ENCODE assay signal across 31 mouse cellular contexts in genomic region chr11:89137915-89138314, GRCm38 (mm10).
A peak's percentile ranks its signal among the peaks of the same experiment; 100 is the strongest.
DNase-seq lines count a peak whose midpoint lies in the region; ATAC-seq and TF ChIP-seq lines count a peak whose summit lies in the region.
"Had no signal": no experiment of that assay in that cellular context is flagged by ENCODE, and none has a peak within 500 bp of the region (broad histone marks: within the 10 kb centered on the region; RNA-seq: fewer than 3 reads in every experiment).

No protein-coding gene starts in this region.

- H3K27ac ChIP-seq in intestine, postnatal 0 days (ENCODE audit: low read depth, low read length): no peak overlapping the region
- H3K27ac ChIP-seq in intestine, embryonic 16.5 days (ENCODE audit: low read length): no peak overlapping the region
- H3K27ac ChIP-seq in embryonic fibroblast, embryonic 13.5 days (ENCODE audit: insufficient read depth, low read length): no peak overlapping the region
- H3K27ac ChIP-seq: embryonic facial prominence, embryonic 13.5 days; heart, embryonic 10.5 days; heart, embryonic 15.5 days; hindbrain, embryonic 12.5 days; liver, embryonic 15.5 days; lung, embryonic 15.5 days; midbrain, embryonic 10.5 days; midbrain, embryonic 15.5 days; neural tube, embryonic 15.5 days; stomach, embryonic 15.5 days had no signal

- H3K4me3 ChIP-seq in intestine, postnatal 0 days (ENCODE audit: low read depth, low read length): no peak overlapping the region
- H3K4me3 ChIP-seq in intestine, embryonic 16.5 days (ENCODE audit: low read length): no peak overlapping the region
- H3K4me3 ChIP-seq in E14TG2a.4 (replicated peaks; ENCODE audit: low read length): no peak overlapping the region
- no peak overlapping the region for H3K4me3 ChIP-seq in embryonic fibroblast, embryonic 13.5 days (ENCODE audit: insufficient read depth, low read length)
- H3K4me3 ChIP-seq: embryonic facial prominence, embryonic 13.5 days; erythroblast, embryonic 14.5 days; heart, embryonic 10.5 days; heart, embryonic 15.5 days; hindbrain, embryonic 12.5 days; liver, embryonic 15.5 days; lung, embryonic 15.5 days; midbrain, embryonic 10.5 days; midbrain, embryonic 15.5 days; neural tube, embryonic 15.5 days; stomach, embryonic 15.5 days had no signal

- no peak for TF ChIP-seq POLR2A in embryonic fibroblast, embryonic 13.5 days (IDR thresholded peaks at IDR 0.05; ENCODE audit: low read depth, low read length)

- no peak for ATAC-seq in intestine, postnatal 0 days
- no peak for ATAC-seq in intestine, embryonic 16.5 days
- ATAC-seq: forebrain, postnatal 0 days; midbrain, embryonic 15.5 days had no signal

- no peaks in the 10 kb centered on the region for H3K9me3 ChIP-seq in intestine, postnatal 0 days (ENCODE audit: control insufficient read depth)
- no peaks in the 10 kb centered on the region for H3K9me3 ChIP-seq in intestine, embryonic 16.5 days (ENCODE audit: control insufficient read depth, low read length)
- peaks cover 10% of the 10 kb centered on the region for H3K9me3 ChIP-seq in E14TG2a.4 (ENCODE audit: low read length)
- H3K9me3 ChIP-seq: embryonic facial prominence, embryonic 13.5 days; heart, embryonic 10.5 days; heart, embryonic 15.5 days; hindbrain, embryonic 12.5 days; liver, embryonic 15.5 days; lung, embryonic 15.5 days; midbrain, embryonic 10.5 days; midbrain, embryonic 15.5 days; neural tube, embryonic 15.5 days; stomach, embryonic 15.5 days had no signal

- H3K9ac ChIP-seq in intestine, postnatal 0 days (ENCODE audit: low read depth, low read length): no peak overlapping the region
- no peak overlapping the region for H3K9ac ChIP-seq in intestine, embryonic 16.5 days (ENCODE audit: low read depth, low read length)
- H3K9ac ChIP-seq: embryonic facial prominence, embryonic 13.5 days; forebrain, postnatal 0 days; heart, embryonic 15.5 days; hindbrain, embryonic 12.5 days; liver, embryonic 15.5 days; lung, embryonic 15.5 days; midbrain, embryonic 15.5 days; neural tube, embryonic 15.5 days; stomach, embryonic 15.5 days had no signal

- H3K27me3 ChIP-seq in intestine, postnatal 0 days (replicated peaks; ENCODE audit: control insufficient read depth, insufficient read depth, low read length): no peaks in the 10 kb centered on the region
- H3K27me3 ChIP-seq in intestine, embryonic 16.5 days (replicated peaks; ENCODE audit: control insufficient read depth, insufficient read depth, low read length): no peaks in the 10 kb centered on the region
- no peaks in the 10 kb centered on the region; the same call in 1 of the 2 replicates for H3K27me3 ChIP-seq in E14TG2a.4 (ENCODE audit: insufficient read depth, low read length)
- H3K27me3 ChIP-seq: embryonic facial prominence, embryonic 13.5 days; heart, embryonic 15.5 days; hindbrain, embryonic 12.5 days; liver, embryonic 15.5 days; lung, embryonic 15.5 days; midbrain, embryonic 15.5 days; neural tube, embryonic 15.5 days; stomach, embryonic 15.5 days had no signal

- no peaks in the 10 kb centered on the region for H3K4me1 ChIP-seq in intestine, postnatal 0 days (replicated peaks; ENCODE audit: control insufficient read depth, insufficient read depth, low read length)
- H3K4me1 ChIP-seq in intestine, embryonic 16.5 days (ENCODE audit: control insufficient read depth, insufficient read depth, low read length): peaks cover 5% of the 10 kb centered on the region; the same call in 1 of the 2 replicates
- peaks cover 39% of the 10 kb centered on the region for H3K4me1 ChIP-seq in E14TG2a.4 (replicated peaks; ENCODE audit: low read depth, low read length)
- no peaks in the 10 kb centered on the region for H3K4me1 ChIP-seq in embryonic fibroblast, embryonic 13.5 days (ENCODE audit: control insufficient read depth, insufficient read depth, low read length)
- H3K4me1 ChIP-seq: heart, embryonic 10.5 days; heart, embryonic 15.5 days; liver, embryonic 15.5 days; lung, embryonic 15.5 days; stomach, embryonic 15.5 days had no signal

- no peaks in the 10 kb centered on the region for H3K36me3 ChIP-seq in intestine, postnatal 0 days (ENCODE audit: control insufficient read depth, insufficient read depth)
- H3K36me3 ChIP-seq in intestine, embryonic 16.5 days (ENCODE audit: control insufficient read depth, insufficient read depth, low read length): no peaks in the 10 kb centered on the region
- no peaks in the 10 kb centered on the region for H3K36me3 ChIP-seq in E14TG2a.4 (ENCODE audit: insufficient read depth, low read length)
- H3K36me3 ChIP-seq: embryonic facial prominence, embryonic 13.5 days; heart, embryonic 10.5 days; heart, embryonic 15.5 days; hindbrain, embryonic 12.5 days; liver, embryonic 15.5 days; lung, embryonic 15.5 days; midbrain, embryonic 10.5 days; midbrain, embryonic 15.5 days; neural tube, embryonic 15.5 days; stomach, embryonic 15.5 days had no signal

- no peak overlapping the region for H3K4me2 ChIP-seq in intestine, postnatal 0 days (replicated peaks; ENCODE audit: low read depth)
- H3K4me2 ChIP-seq in intestine, embryonic 16.5 days (ENCODE audit: low read depth, low read length): no peak overlapping the region
- H3K4me2 ChIP-seq: embryonic facial prominence, embryonic 13.5 days; heart, embryonic 15.5 days; hindbrain, embryonic 12.5 days; liver, embryonic 15.5 days; lung, embryonic 15.5 days; midbrain, embryonic 15.5 days; neural tube, embryonic 15.5 days; stomach, embryonic 15.5 days had no signal

- 96% methylated on average over 2 of the region's 2 CpGs for WGBS in intestine, postnatal 0 days
- WGBS in intestine, embryonic 16.5 days: 96% methylated on average over 2 of the region's 2 CpGs

- DNase-seq in A20 (ENCODE audit: low read depth, low spot score): peak; percentile 10
- no peak for DNase-seq in embryo, embryonic 11 days
- DNase-seq in spleen, adult 12 weeks (ENCODE audit: low spot score): no peak
- DNase-seq: adrenal gland, postnatal 14 days; B cell, adult 2 months; cerebellum, adult 11-12 months; cerebellum, adult 9-11 months; forebrain, postnatal 0 days; kidney, adult 18-20 months; kidney, postnatal 36 days; layer of hippocampus, postnatal 36 days; left cerebral cortex, postnatal 4 days; retina, postnatal 1 day; right cerebral cortex, postnatal 14 days; thymus, adult 2 months; thymus, postnatal 36 days had no signal

- 0 out of 2 replicates have a peak, but pooled peaks have one; percentile 12 for TF ChIP-seq CTCF in intestine, postnatal 0 days (IDR thresholded peaks at IDR 0.05; ENCODE audit: low read depth)
- peak; percentile 54 for TF ChIP-seq CTCF in E14TG2a.4 (conservative IDR thresholded peaks at IDR 0.05; ENCODE audit: low read length)
- TF ChIP-seq CTCF in embryonic fibroblast, embryonic 13.5 days (IDR thresholded peaks at IDR 0.05; ENCODE audit: borderline replicate concordance, insufficient read depth, low read length): 0 out of 2 replicates have a peak, but pooled peaks have one; percentile 3

Comparison
In these comparisons a context has a peak if more than half of its experiments do, and no peak if none do; other contexts are left out.
1. CTCF ChIP-seq: peak in every context shown above with its lines; median percentile 54 in E14TG2a.4; 12 in intestine, postnatal 0 days; 3 in embryonic fibroblast, embryonic 13.5 days.